Mouse (Mus musculus): ENCODE measurements around the gene Fntb. TPM values are rescaled to one million over a fixed set of nuclear protein-coding genes. Genes with fewer than 3 reads are reported as not detected.

The Fntb gene
- total and polyA plus RNA-seq, 3 experiments, result 11.7 to 28.5 TPM; not detected in 1

GRCm38 (mm10) chr12:76961052-76961931, 195.9 kb downstream of the Fntb start (continued):
- TF ChIP-seq KAT2A (conservative IDR thresholded peaks at IDR 0.05; ENCODE audit: low read depth, low read length) (no peak), ZMIZ1 (IDR thresholded peaks at IDR 0.05; ENCODE audit: low read depth, low read length) (no peak), ZC3H11A (IDR thresholded peaks at IDR 0.05; ENCODE audit: low read depth, low read length) (no peak), E2F4 (IDR thresholded peaks at IDR 0.05; ENCODE audit: borderline replicate concordance, low read depth, low read length) (no peak), GATA1 (IDR thresholded peaks at IDR 0.05; ENCODE audit: low read depth, low read length) (no peak), CTCF (IDR thresholded peaks at IDR 0.05 in 2 of 3, conservative IDR thresholded peaks at IDR 0.05 in 1 of 3; ENCODE audit: control insufficient read depth in 1 of 3, insufficient read depth in 1 of 3, low read depth in 2 of 3, low read length in 3 of 3, poor library complexity in 1 of 3, severe bottlenecking in 1 of 3) (no peak), USF2 (IDR thresholded peaks at IDR 0.05; ENCODE audit: borderline replicate concordance in 1 of 2, insufficient read depth in 1 of 2, low read depth in 1 of 2, low read length in 2 of 2) (no peak), POLR2A (IDR thresholded peaks at IDR 0.05; ENCODE audit: control insufficient read depth in 1 of 2, insufficient read depth in 1 of 2, low read depth in 1 of 2, low read length in 2 of 2, poor library complexity in 1 of 2) (peak in 1 of 2 experiments; percentile 40; a peak in 1 of 4 replicates)

GRCm38 (mm10) chr12:76961932-76962891, 196.8 kb downstream of the Fntb start, which contains the start of gene Max:
Gene Max, minus strand, starts transcription at chr12:76962201.
- Histone ChIP-seq H3K36me3 (ENCODE audit: control insufficient read depth in 1 of 2, insufficient read depth in 2 of 2, low read length in 2 of 2) (peaks cover 4 to 32% of the 10 kb centered on the region in 2 experiments), H3K79me2 (ENCODE audit: control insufficient read depth, insufficient read depth, low read length, poor library complexity) (peaks cover 42% of the 10 kb centered on the region), H3K4me3 (ENCODE audit: control insufficient read depth in 1 of 2, insufficient read depth in 1 of 2, low read depth in 2 of 2, low read length in 2 of 2) (peak within 1 kb of the TSS; percentile 77 to 88), H3K27ac (ENCODE audit: control insufficient read depth, low read depth, low read length) (peak within 1 kb of the TSS; percentile 54), H3K4me1 (ENCODE audit: control insufficient read depth in 1 of 2, insufficient read depth in 2 of 2, low read length in 2 of 2) (peaks cover 6 to 18% of the 10 kb centered on the region in 2 experiments; a peak in 3 of 4 replicates), H3K9me3 (replicated peaks; ENCODE audit: insufficient read depth, low read length) (no peaks in the 10 kb centered on the region), H3K9ac (ENCODE audit: control insufficient read depth, low read depth, low read length, poor library complexity, severe bottlenecking) (peak within 1 kb of the TSS; percentile 93), H3K27me3 (ENCODE audit: control insufficient read depth in 1 of 2, insufficient read depth in 2 of 2, low read length in 2 of 2) (no peaks in the 10 kb centered on the region)
- peak; percentile 99 for DNase-seq (ENCODE audit: low read depth, low spot score)
- TF ChIP-seq TBP (IDR thresholded peaks at IDR 0.05; ENCODE audit: low read depth, low read length), result peak; percentile 57; the same call in 1 of the 2 replicates
- TF ChIP-seq UBTF (IDR thresholded peaks at IDR 0.05; ENCODE audit: borderline replicate concordance, insufficient read depth, low read depth, low read length), result no peak
- no peak for TF ChIP-seq ZC3H11A (IDR thresholded peaks at IDR 0.05; ENCODE audit: low read depth, low read length)
- TF ChIP-seq POLR2AphosphoS5 (IDR thresholded peaks at IDR 0.05; ENCODE audit: borderline replicate concordance, low read depth, low read length), result no peak
- no peak for TF ChIP-seq GATA1 (IDR thresholded peaks at IDR 0.05; ENCODE audit: low read depth, low read length)
- no peak for TF ChIP-seq ZNF384 (IDR thresholded peaks at IDR 0.05; ENCODE audit: low read depth, low read length)
- no peak for TF ChIP-seq TAL1 (IDR thresholded peaks at IDR 0.05; ENCODE audit: low read length)
- peak; percentile 99 for TF ChIP-seq HCFC1 (IDR thresholded peaks at IDR 0.05; ENCODE audit: low read depth, low read length)
- TF ChIP-seq MAZ (IDR thresholded peaks at IDR 0.05; ENCODE audit: low read depth, low read length), result no peak; the same call in none of the 2 replicates
- 0 out of 2 replicates have a peak, but pooled peaks have one; percentile 1 for TF ChIP-seq TCF12 (IDR thresholded peaks at IDR 0.05; ENCODE audit: low read depth, low read length)
- TF ChIP-seq CTCF (IDR thresholded peaks at IDR 0.05 in 2 of 3, conservative IDR thresholded peaks at IDR 0.05 in 1 of 3; ENCODE audit: control insufficient read depth in 1 of 3, insufficient read depth in 1 of 3, low read depth in 2 of 3, low read length in 3 of 3, poor library complexity in 1 of 3, severe bottlenecking in 1 of 3), result no peak
- TF ChIP-seq GABPA (IDR thresholded peaks at IDR 0.05; ENCODE audit: low read depth, low read length), result no peak
- TF ChIP-seq RCOR1 (IDR thresholded peaks at IDR 0.05; ENCODE audit: low read depth, low read length), result no peak
- no peak for TF ChIP-seq CHD2 (IDR thresholded peaks at IDR 0.05; ENCODE audit: low read length)
- TF ChIP-seq EP300 (IDR thresholded peaks at IDR 0.05; ENCODE audit: low read depth in 1 of 2, low read length in 2 of 2), result no peak
- peak; percentile 32; the same call in 1 of the 2 replicates for TF ChIP-seq POLR2AphosphoS2 (IDR thresholded peaks at IDR 0.05; ENCODE audit: low read length)
- TF ChIP-seq CHD1 (IDR thresholded peaks at IDR 0.05; ENCODE audit: low read depth, low read length), result no peak
- TF ChIP-seq ZMIZ1 (IDR thresholded peaks at IDR 0.05; ENCODE audit: low read depth, low read length), result peak; percentile 62; the same call in 1 of the 2 replicates
- TF ChIP-seq NRF1 (IDR thresholded peaks at IDR 0.05; ENCODE audit: insufficient read depth, low read depth, low read length, poor library complexity, severe bottlenecking), result peak; percentile 97
- no peak for TF ChIP-seq MYB (IDR thresholded peaks at IDR 0.05; ENCODE audit: low read depth, low read length)
- no peak for TF ChIP-seq RAD21 (IDR thresholded peaks at IDR 0.05; ENCODE audit: low read depth, low read length)
- no peak for TF ChIP-seq BHLHE40 (IDR thresholded peaks at IDR 0.05; ENCODE audit: borderline replicate concordance, low read depth, low read length)
- TF ChIP-seq MXI1 (IDR thresholded peaks at IDR 0.05; ENCODE audit: low read depth, low read length), result peak; percentile 100
- peak; percentile 95 for TF ChIP-seq SIN3A (IDR thresholded peaks at IDR 0.05; ENCODE audit: low read length)
- peak; percentile 69 for TF ChIP-seq NELFE (IDR thresholded peaks at IDR 0.05; ENCODE audit: low read depth, low read length)
